In genomic region chr12:113143164-113143563, GRCm38 (mm10) we compare ENCODE assay signal across 9 mouse cellular contexts. TPM values are rescaled to one million over a fixed set of nuclear protein-coding genes. Genes with fewer than 3 reads are reported as not detected.
DNase-seq lines count a peak whose midpoint lies in the region; ATAC-seq and TF ChIP-seq lines count a peak whose summit lies in the region.
"Had no signal": no experiment of that assay in that cellular context is flagged by ENCODE, and none has a peak within 500 bp of the region (broad histone marks: within the 10 kb centered on the region; RNA-seq: fewer than 3 reads in every experiment).

No protein-coding gene starts in this region.

- peaks cover 31% of the 10 kb centered on the region for H3K36me3 ChIP-seq in hindbrain, embryonic 13.5 days
- peaks cover 18% of the 10 kb centered on the region for H3K36me3 ChIP-seq in lung, embryonic 15.5 days

- H3K4me2 ChIP-seq in hindbrain, embryonic 13.5 days, result peak overlapping the region; percentile 73
- peak overlapping the region; percentile 83 for H3K4me2 ChIP-seq in lung, embryonic 15.5 days

- H3K27me3 ChIP-seq in hindbrain, embryonic 13.5 days, result 0 out of 2 replicates have a peak, but pooled peaks cover 5% of the 10 kb centered on the region
- no peaks in the 10 kb centered on the region for H3K27me3 ChIP-seq in lung, embryonic 15.5 days

- H3K9me3 ChIP-seq in hindbrain, embryonic 13.5 days, result no peaks in the 10 kb centered on the region
- H3K9me3 ChIP-seq in lung, embryonic 15.5 days, result no peaks in the 10 kb centered on the region

- no peak overlapping the region for H3K27ac ChIP-seq in embryonic fibroblast, embryonic 13.5 days (ENCODE audit: insufficient read depth, low read length)
- H3K27ac ChIP-seq in hindbrain, embryonic 13.5 days, result no peak overlapping the region
- peak overlapping the region; percentile 94 for H3K27ac ChIP-seq in lung, embryonic 15.5 days
- H3K27ac ChIP-seq: macrophage had no signal

- peak; percentile 21 for DNase-seq in 416B (ENCODE audit: low read depth)
- no peak for DNase-seq in embryo, embryonic 11 days
- DNase-seq in spleen, postnatal 4 days (ENCODE audit: low spot score in 2 of 2), result no peak
- no peak for DNase-seq in cerebellum, postnatal 4 days (ENCODE audit: low spot score in 2 of 2)
- no peak for DNase-seq in layer of hippocampus, adult 18-20 months (ENCODE audit: low spot score in 2 of 2)

- peak overlapping the region; percentile 25; the same call in 1 of the 2 replicates for H3K4me3 ChIP-seq in embryonic fibroblast, embryonic 13.5 days (ENCODE audit: insufficient read depth, low read length)
- H3K4me3 ChIP-seq in hindbrain, embryonic 13.5 days, result peak overlapping the region; percentile 66
- peak overlapping the region; percentile 62 for H3K4me3 ChIP-seq in lung, embryonic 15.5 days

- H3K9ac ChIP-seq in hindbrain, embryonic 13.5 days, result peak overlapping the region; percentile 82
- peak overlapping the region; percentile 35 for H3K9ac ChIP-seq in lung, embryonic 15.5 days

- TF ChIP-seq CTCF in embryonic fibroblast, embryonic 13.5 days (IDR thresholded peaks at IDR 0.05; ENCODE audit: borderline replicate concordance, insufficient read depth, low read length), result no peak

- peaks cover 2% of the 10 kb centered on the region; the same call in 1 of the 2 replicates for H3K4me1 ChIP-seq in embryonic fibroblast, embryonic 13.5 days (ENCODE audit: control insufficient read depth, insufficient read depth, low read length)
- H3K4me1 ChIP-seq in hindbrain, embryonic 13.5 days (replicated peaks), result peaks cover 82% of the 10 kb centered on the region
- peaks cover 66% of the 10 kb centered on the region for H3K4me1 ChIP-seq in lung, embryonic 15.5 days

- 73% methylated on average over 7 of the region's 7 CpGs for WGBS in hindbrain, embryonic 13.5 days
- WGBS in lung, embryonic 15.5 days, result 41% methylated on average over 7 of the region's 7 CpGs

- no peak for ATAC-seq in hindbrain, embryonic 13.5 days (ENCODE audit: low FRiP score)
- no peak for ATAC-seq in lung, embryonic 15.5 days (ENCODE audit: borderline replicate concordance, extremely low read depth, low FRiP score, low TSS enrichment)

- no peak for TF ChIP-seq POLR2A in embryonic fibroblast, embryonic 13.5 days (IDR thresholded peaks at IDR 0.05; ENCODE audit: low read depth, low read length)

RNA-seq across cellular contexts. Expression of gene Crip1, which starts 3.0 kb away (rescaled TPM):
- 75.5 and 79.9 TPM in 2 replicates for polyA plus RNA-seq in embryonic fibroblast, embryonic 13.5 days (2011; ENCODE audit: insufficient read length, low read depth, missing spikeins)
- 47.1 and 48.0 TPM in 2 replicates for polyA plus RNA-seq in hindbrain, embryonic 13.5 days (2015; fragmentation: Nextera tagmentation; extraction: Ambion mirVana)
- polyA plus RNA-seq in lung, embryonic 15.5 days (2015; fragmentation: Nextera tagmentation; extraction: Ambion mirVana), result 414 and 454 TPM in 2 replicates
- 10 to 100 TPM in 1 of 2 experiments, 1 to 10 TPM in 1; 9.5 to 10.3 TPM for total RNA-seq in layer of hippocampus, adult 18-20 months (2021)

RNA-seq across cellular contexts. Expression of gene Crip2, which starts 3.1 kb away (rescaled TPM):
- polyA plus RNA-seq in embryonic fibroblast, embryonic 13.5 days (2011; ENCODE audit: insufficient read length, low read depth, missing spikeins), result 52.9 and 129 TPM in 2 replicates
- 324 and 347 TPM in 2 replicates for polyA plus RNA-seq in hindbrain, embryonic 13.5 days (2015; fragmentation: Nextera tagmentation; extraction: Ambion mirVana)
- 436 and 471 TPM in 2 replicates for polyA plus RNA-seq in lung, embryonic 15.5 days (2015; fragmentation: Nextera tagmentation; extraction: Ambion mirVana)
- 100 to 1,000 TPM in 1 of 2 experiments, 10 to 100 TPM in 1; 91.2 to 107 TPM for total RNA-seq in layer of hippocampus, adult 18-20 months (2021)

RNA-seq across cellular contexts. Expression of gene Tedc1, which starts 13.1 kb away (rescaled TPM):
- 10.1 and 12.2 TPM in 2 replicates for polyA plus RNA-seq in embryonic fibroblast, embryonic 13.5 days (2011; ENCODE audit: insufficient read length, low read depth, missing spikeins)
- polyA plus RNA-seq in hindbrain, embryonic 13.5 days (2015; fragmentation: Nextera tagmentation; extraction: Ambion mirVana), result 19.9 and 20.7 TPM in 2 replicates
- 38.4 and 38.6 TPM in 2 replicates for polyA plus RNA-seq in lung, embryonic 15.5 days (2015; fragmentation: Nextera tagmentation; extraction: Ambion mirVana)
- total RNA-seq in layer of hippocampus, adult 18-20 months (2021), result under 1 TPM; 0.91 to 0.97 TPM

RNA-seq across cellular contexts. Expression of gene Tmem121, which starts 42.6 kb away (rescaled TPM):
- polyA plus RNA-seq in embryonic fibroblast, embryonic 13.5 days (2011; ENCODE audit: insufficient read length, low read depth, missing spikeins), result 7.2 and 8.3 TPM in 2 replicates
- polyA plus RNA-seq in hindbrain, embryonic 13.5 days (2015; fragmentation: Nextera tagmentation; extraction: Ambion mirVana), result 32.4 and 34.9 TPM in 2 replicates
- polyA plus RNA-seq in lung, embryonic 15.5 days (2015; fragmentation: Nextera tagmentation; extraction: Ambion mirVana), result 8.2 and 9.0 TPM in 2 replicates
- 10 to 100 TPM; 19.4 to 25.4 TPM for total RNA-seq in layer of hippocampus, adult 18-20 months (2021)
- polyA plus RNA-seq: macrophage had no signal

RNA-seq across cellular contexts. Expression of gene Mta1, which starts 45.1 kb away (rescaled TPM):
- 83.2 and 86.5 TPM in 2 replicates for polyA plus RNA-seq in embryonic fibroblast, embryonic 13.5 days (2011; ENCODE audit: insufficient read length, low read depth, missing spikeins)
- 13.7 and 16.6 TPM in 2 replicates for polyA plus RNA-seq in hindbrain, embryonic 13.5 days (2015; fragmentation: Nextera tagmentation; extraction: Ambion mirVana)
- polyA plus RNA-seq in lung, embryonic 15.5 days (2015; fragmentation: Nextera tagmentation; extraction: Ambion mirVana), result 13.5 and 14.7 TPM in 2 replicates
- 10 to 100 TPM; 69.6 to 75.6 TPM for total RNA-seq in layer of hippocampus, adult 18-20 months (2021)
